ENCODE assay signal across 14 mouse cellular contexts in the genomic region with DNA sequence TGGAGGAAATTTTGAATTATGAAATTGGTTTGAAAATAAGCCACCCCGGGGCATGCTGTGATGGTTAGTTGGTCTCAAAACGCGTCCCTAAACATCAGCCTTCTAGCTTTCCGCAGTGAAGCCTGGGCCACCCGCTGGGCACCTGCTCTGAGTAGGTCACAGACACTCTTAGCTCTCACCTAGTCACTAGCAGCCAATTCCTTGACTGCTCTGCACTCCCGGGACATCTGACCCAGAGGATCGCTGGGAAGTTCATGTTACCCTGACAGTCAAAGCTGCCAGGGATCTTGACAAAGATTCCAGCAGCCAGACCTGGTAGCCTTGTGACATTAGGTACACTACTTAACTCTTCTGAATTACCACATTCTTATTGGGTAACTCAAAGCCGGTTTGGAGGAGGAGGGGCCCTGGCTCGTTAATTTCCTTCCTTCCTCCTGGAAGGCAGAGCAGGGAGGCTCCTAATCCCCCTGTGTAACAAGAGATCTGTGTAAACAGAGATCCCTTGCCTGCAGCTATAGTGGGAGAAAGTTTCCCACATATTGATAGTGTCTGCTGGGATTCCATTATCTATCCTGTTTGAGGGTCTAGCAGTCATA.
DNase-seq lines count a peak whose midpoint lies in the region; ATAC-seq and TF ChIP-seq lines count a peak whose summit lies in the region.
"Had no signal": no experiment of that assay in that cellular context is flagged by ENCODE, and none has a peak within 500 bp of the region (broad histone marks: within the 10 kb centered on the region; RNA-seq: fewer than 3 reads in every experiment).

No protein-coding gene starts in this region.

- H3K4me2 ChIP-seq in intestine, embryonic 14.5 days (ENCODE audit: low read length): no peak overlapping the region
- H3K4me2 ChIP-seq in intestine, postnatal 0 days (replicated peaks; ENCODE audit: low read depth): no peak overlapping the region
- no peak overlapping the region for H3K4me2 ChIP-seq in liver, embryonic 13.5 days
- no peak overlapping the region for H3K4me2 ChIP-seq in hindbrain, embryonic 11.5 days (replicated peaks; ENCODE audit: low read depth, low read length)
- H3K4me2 ChIP-seq: intestine, embryonic 15.5 days; lung, embryonic 15.5 days had no signal

- no peak overlapping the region for H3K9ac ChIP-seq in intestine, embryonic 14.5 days (ENCODE audit: low read length)
- H3K9ac ChIP-seq in intestine, postnatal 0 days (ENCODE audit: low read depth, low read length): no peak overlapping the region
- no peak overlapping the region for H3K9ac ChIP-seq in ES-Bruce4 (ENCODE audit: low read depth, poor library complexity, severe bottlenecking)
- no peak overlapping the region for H3K9ac ChIP-seq in liver, embryonic 13.5 days
- H3K9ac ChIP-seq in hindbrain, embryonic 11.5 days (ENCODE audit: low read depth, low read length): no peak overlapping the region
- H3K9ac ChIP-seq: intestine, embryonic 15.5 days; lung, embryonic 15.5 days had no signal

- no peak overlapping the region for H3K4me3 ChIP-seq in intestine, embryonic 14.5 days (ENCODE audit: low read depth, low read length)
- H3K4me3 ChIP-seq in intestine, postnatal 0 days (ENCODE audit: low read depth, low read length): no peak overlapping the region
- H3K4me3 ChIP-seq in ES-Bruce4 (ENCODE audit: low read depth, low read length): no peak overlapping the region; the same call in 1 of the 2 replicates
- H3K4me3 ChIP-seq in liver, embryonic 13.5 days (replicated peaks): no peak overlapping the region
- H3K4me3 ChIP-seq in hindbrain, embryonic 11.5 days (ENCODE audit: low read depth, low read length): no peak overlapping the region
- H3K4me3 ChIP-seq: intestine, embryonic 15.5 days; lung, embryonic 15.5 days had no signal

- H3K27ac ChIP-seq in intestine, embryonic 14.5 days (ENCODE audit: low read depth): no peak overlapping the region
- H3K27ac ChIP-seq in intestine, postnatal 0 days (ENCODE audit: low read depth, low read length): no peak overlapping the region
- peak overlapping the region; percentile 86 for H3K27ac ChIP-seq in ES-Bruce4 (ENCODE audit: insufficient read depth, low read length)
- no peak overlapping the region for H3K27ac ChIP-seq in liver, embryonic 13.5 days
- H3K27ac ChIP-seq in hindbrain, embryonic 11.5 days (ENCODE audit: low read depth, low read length): no peak overlapping the region
- H3K27ac ChIP-seq: intestine, embryonic 15.5 days; lung, embryonic 15.5 days had no signal

- TF ChIP-seq POLR2A in ES-Bruce4 (IDR thresholded peaks at IDR 0.05; ENCODE audit: insufficient read depth, low read length): no peak

- DNase-seq in intestine, embryonic 14.5 days (ENCODE audit: low spot score): no peak
- DNase-seq in R1 (ENCODE audit: low read depth, low spot score): peak; percentile 94
- no peak for DNase-seq in liver, embryonic 13.5 days
- no peak for DNase-seq in hindbrain, embryonic 11.5 days (ENCODE audit: low spot score)
- no peak for DNase-seq in heart, adult 9 months (ENCODE audit: low spot score in 2 of 2)
- DNase-seq: cerebellum, postnatal 36 days; gastrocnemius, postnatal 10 days; spleen, adult 18-20 months had no signal

- H3K9me3 ChIP-seq in intestine, embryonic 14.5 days (ENCODE audit: control insufficient read depth, low read length): no peaks in the 10 kb centered on the region
- no peaks in the 10 kb centered on the region for H3K9me3 ChIP-seq in intestine, postnatal 0 days (ENCODE audit: control insufficient read depth)
- H3K9me3 ChIP-seq in ES-Bruce4 (replicated peaks; ENCODE audit: control insufficient read depth, insufficient read depth, low read length, poor library complexity, severe bottlenecking): no peaks in the 10 kb centered on the region
- no peaks in the 10 kb centered on the region for H3K9me3 ChIP-seq in liver, embryonic 13.5 days (replicated peaks)
- H3K9me3 ChIP-seq in hindbrain, embryonic 11.5 days (ENCODE audit: control insufficient read depth, low read length): no peaks in the 10 kb centered on the region
- H3K9me3 ChIP-seq: intestine, embryonic 15.5 days; lung, embryonic 15.5 days had no signal

- 0 out of 2 replicates have a peak, but pooled peaks have one; percentile 12 for ATAC-seq in intestine, embryonic 14.5 days (replicated peaks; ENCODE audit: low FRiP score, low TSS enrichment, low read depth)
- ATAC-seq in intestine, postnatal 0 days: no peak
- ATAC-seq in liver, embryonic 13.5 days (ENCODE audit: low read depth): 0 out of 2 replicates have a peak, but pooled peaks have one; percentile 19
- no peak for ATAC-seq in hindbrain, embryonic 11.5 days (ENCODE audit: low FRiP score)
- no peak for ATAC-seq in cerebellum, adult (ENCODE audit: insufficient number of reproducible peaks, low FRiP score, low TSS enrichment)
- ATAC-seq: activated CD4-positive, CD25-positive, alpha-beta regulatory T cell, adult 4 months; intestine, embryonic 15.5 days had no signal

- no peaks in the 10 kb centered on the region for H3K27me3 ChIP-seq in intestine, embryonic 14.5 days (replicated peaks; ENCODE audit: control insufficient read depth, insufficient read depth, low read length)
- H3K27me3 ChIP-seq in intestine, postnatal 0 days (replicated peaks; ENCODE audit: control insufficient read depth, insufficient read depth, low read length): no peaks in the 10 kb centered on the region
- no peaks in the 10 kb centered on the region for H3K27me3 ChIP-seq in ES-Bruce4 (ENCODE audit: control insufficient read depth, insufficient read depth, low read length, poor library complexity, severe bottlenecking)
- no peaks in the 10 kb centered on the region for H3K27me3 ChIP-seq in liver, embryonic 13.5 days
- no peaks in the 10 kb centered on the region for H3K27me3 ChIP-seq in hindbrain, embryonic 11.5 days (ENCODE audit: control insufficient read depth, insufficient read depth, low read length)
- H3K27me3 ChIP-seq: intestine, embryonic 15.5 days; lung, embryonic 15.5 days had no signal

- peaks cover 24% of the 10 kb centered on the region for H3K4me1 ChIP-seq in intestine, embryonic 14.5 days (replicated peaks; ENCODE audit: control insufficient read depth, insufficient read depth, low read length)
- H3K4me1 ChIP-seq in intestine, postnatal 0 days (replicated peaks; ENCODE audit: control insufficient read depth, insufficient read depth, low read length): peaks cover 5% of the 10 kb centered on the region
- peaks cover 14% of the 10 kb centered on the region for H3K4me1 ChIP-seq in ES-Bruce4 (ENCODE audit: control insufficient read depth, insufficient read depth, low read length)
- peaks cover 16% of the 10 kb centered on the region for H3K4me1 ChIP-seq in liver, embryonic 13.5 days (replicated peaks)
- H3K4me1 ChIP-seq in hindbrain, embryonic 11.5 days (replicated peaks; ENCODE audit: control insufficient read depth, insufficient read depth, low read length): no peaks in the 10 kb centered on the region

- WGBS in intestine, embryonic 14.5 days: 35% methylated on average over 9 of the region's 9 CpGs
- 42% methylated on average over 9 of the region's 9 CpGs for WGBS in intestine, postnatal 0 days
- WGBS in liver, embryonic 13.5 days (ENCODE audit: insufficient replicate concordance): 37% methylated on average over 9 of the region's 9 CpGs
- WGBS in hindbrain, embryonic 11.5 days: 26% methylated on average over 9 of the region's 9 CpGs

- peak; percentile 59; the same call in 1 of the 2 replicates for TF ChIP-seq EP300 in ES-Bruce4 (IDR thresholded peaks at IDR 0.05; ENCODE audit: insufficient read depth, low read depth, low read length)

- H3K36me3 ChIP-seq in intestine, embryonic 14.5 days (ENCODE audit: control insufficient read depth, insufficient read depth, low read length): no peaks in the 10 kb centered on the region
- H3K36me3 ChIP-seq in intestine, postnatal 0 days (ENCODE audit: control insufficient read depth, insufficient read depth): no peaks in the 10 kb centered on the region
- H3K36me3 ChIP-seq in ES-Bruce4 (ENCODE audit: control insufficient read depth, insufficient read depth, low read length, poor library complexity, severe bottlenecking): peaks cover 6% of the 10 kb centered on the region; the same call in 1 of the 2 replicates
- no peaks in the 10 kb centered on the region for H3K36me3 ChIP-seq in liver, embryonic 13.5 days
- H3K36me3 ChIP-seq in hindbrain, embryonic 11.5 days (ENCODE audit: control insufficient read depth, insufficient read depth, low read length): no peaks in the 10 kb centered on the region
- H3K36me3 ChIP-seq: intestine, embryonic 15.5 days; lung, embryonic 15.5 days had no signal

- TF ChIP-seq CTCF in intestine, postnatal 0 days (IDR thresholded peaks at IDR 0.05; ENCODE audit: low read depth): no peak
- TF ChIP-seq CTCF in ES-Bruce4 (IDR thresholded peaks at IDR 0.05; ENCODE audit: low read depth, low read length): no peak

Comparison
In these comparisons a context has a peak if more than half of its experiments do, and no peak if none do; other contexts are left out.
1. ATAC-seq: peak in intestine, embryonic 14.5 days (single experiment) and liver, embryonic 13.5 days (single experiment); none in intestine, postnatal 0 days (single experiment), hindbrain, embryonic 11.5 days (single experiment) and cerebellum, adult (single experiment).